Mouse (Mus musculus): ENCODE data around the gene Adgrg5. TPM values are rescaled to one million over a fixed set of nuclear protein-coding genes. Genes with fewer than 3 reads are reported as not detected.
A peak's percentile ranks its signal among the peaks of the same experiment; 100 is the strongest.

Gene Adgrg5
- total RNA-seq, 1 experiment from 2014 or later = not detected

- ATAC-seq (replicated peaks in 1 of 2; ENCODE audit: insufficient read depth in 1 of 2, low FRiP score in 2 of 2, low TSS enrichment in 1 of 2, low read depth in 1 of 2, poor library complexity in 2 of 2, severe bottlenecking in 2 of 2) = no peak
Measured at GRCm38 (mm10) chr8:94914256-94914655, 9.2 kb upstream of the Adgrg5 start.

GRCm38 (mm10) chr8:94914701-94915101, 8.8 kb upstream of the Adgrg5 start:
- ATAC-seq (replicated peaks in 1 of 2; ENCODE audit: insufficient read depth in 1 of 2, low FRiP score in 2 of 2, low TSS enrichment in 1 of 2, low read depth in 1 of 2, poor library complexity in 2 of 2, severe bottlenecking in 2 of 2) = no peak

- peak in 1 of 2 experiments; percentile 19; a peak in 2 of 4 replicates for ATAC-seq (replicated peaks in 1 of 2; ENCODE audit: insufficient read depth in 1 of 2, low FRiP score in 2 of 2, low TSS enrichment in 1 of 2, low read depth in 1 of 2, poor library complexity in 2 of 2, severe bottlenecking in 2 of 2)
Measured at GRCm38 (mm10) chr8:94916311-94916959, 7.1 kb upstream of the Adgrg5 start.

DNA sequence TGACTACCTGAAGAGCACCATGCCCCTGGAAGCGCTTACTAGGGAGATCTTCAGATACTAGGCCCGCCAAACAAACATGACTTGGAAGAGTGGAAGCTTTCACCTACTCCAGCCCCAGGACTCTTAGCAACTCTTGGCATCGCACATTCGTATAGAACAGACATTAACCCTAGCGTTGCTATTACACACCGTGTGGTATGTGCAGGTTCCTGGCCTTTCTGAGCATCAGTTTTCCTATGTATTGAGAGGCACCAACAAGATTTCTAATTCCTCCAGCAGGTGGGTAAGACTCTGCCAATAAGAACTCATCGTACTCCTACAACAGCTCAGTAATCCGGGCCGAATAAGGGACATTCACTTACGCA, 6.6 kb upstream of the Adgrg5 start:
- no peak for ATAC-seq (replicated peaks in 1 of 2; ENCODE audit: insufficient read depth in 1 of 2, low FRiP score in 2 of 2, low TSS enrichment in 1 of 2, low read depth in 1 of 2, poor library complexity in 2 of 2, severe bottlenecking in 2 of 2)

- peak; percentile 89 to 92 for ATAC-seq (replicated peaks in 1 of 2; ENCODE audit: insufficient read depth in 1 of 2, low FRiP score in 2 of 2, low TSS enrichment in 1 of 2, low read depth in 1 of 2, poor library complexity in 2 of 2, severe bottlenecking in 2 of 2)
Measured at GRCm38 (mm10) chr8:94917352-94917751, 6.1 kb upstream of the Adgrg5 start.

DNA sequence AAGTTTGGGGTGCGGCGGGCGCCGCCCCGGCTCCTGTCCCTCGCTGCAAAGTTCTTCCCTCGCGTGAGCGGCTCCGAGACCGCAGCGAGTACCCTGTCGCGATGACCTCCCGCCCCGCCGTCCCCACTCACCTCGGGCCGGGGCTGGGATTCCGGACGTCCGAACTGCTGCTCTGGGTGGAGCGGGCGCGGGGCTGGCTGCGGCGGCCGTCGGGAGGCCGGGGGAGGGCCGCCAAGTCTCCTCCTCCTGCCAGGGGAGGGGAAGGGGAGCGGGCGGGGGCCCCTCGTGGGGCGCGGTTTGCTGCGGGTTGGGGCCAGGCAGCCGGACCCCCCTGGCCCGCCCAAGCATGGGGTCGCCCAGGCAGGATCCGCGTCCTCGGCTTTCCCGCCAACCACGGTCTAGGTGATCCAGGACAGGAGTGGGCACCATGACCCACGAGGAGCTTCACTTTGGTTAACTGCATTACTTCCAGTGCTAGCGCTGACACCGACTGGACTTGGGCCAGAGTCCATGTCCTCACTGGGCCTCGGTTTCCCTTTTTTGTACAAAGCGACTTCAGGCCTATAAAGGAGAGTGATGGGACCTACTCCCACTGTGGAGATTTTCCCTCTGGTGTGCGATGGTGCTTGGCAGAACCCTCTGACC, 5.5 kb upstream of the Adgrg5 start, which contains the start of gene Ccdc102a:
Gene Ccdc102a, minus strand, starts transcription at position 248 of the 645 bp plus-strand sequence.
- no peak for ATAC-seq (replicated peaks in 1 of 2; ENCODE audit: insufficient read depth in 1 of 2, low FRiP score in 2 of 2, low TSS enrichment in 1 of 2, low read depth in 1 of 2, poor library complexity in 2 of 2, severe bottlenecking in 2 of 2)

GRCm38 (mm10) chr8:94919256-94919655, 4.2 kb upstream of the Adgrg5 start:
- ATAC-seq (replicated peaks in 1 of 2; ENCODE audit: insufficient read depth in 1 of 2, low FRiP score in 2 of 2, low TSS enrichment in 1 of 2, low read depth in 1 of 2, poor library complexity in 2 of 2, severe bottlenecking in 2 of 2) = no peak

GRCm38 (mm10) chr8:94922176-94922575, 1.3 kb upstream of the Adgrg5 start:
- no peak for ATAC-seq (replicated peaks in 1 of 2; ENCODE audit: insufficient read depth in 1 of 2, low FRiP score in 2 of 2, low TSS enrichment in 1 of 2, low read depth in 1 of 2, poor library complexity in 2 of 2, severe bottlenecking in 2 of 2)

DNA sequence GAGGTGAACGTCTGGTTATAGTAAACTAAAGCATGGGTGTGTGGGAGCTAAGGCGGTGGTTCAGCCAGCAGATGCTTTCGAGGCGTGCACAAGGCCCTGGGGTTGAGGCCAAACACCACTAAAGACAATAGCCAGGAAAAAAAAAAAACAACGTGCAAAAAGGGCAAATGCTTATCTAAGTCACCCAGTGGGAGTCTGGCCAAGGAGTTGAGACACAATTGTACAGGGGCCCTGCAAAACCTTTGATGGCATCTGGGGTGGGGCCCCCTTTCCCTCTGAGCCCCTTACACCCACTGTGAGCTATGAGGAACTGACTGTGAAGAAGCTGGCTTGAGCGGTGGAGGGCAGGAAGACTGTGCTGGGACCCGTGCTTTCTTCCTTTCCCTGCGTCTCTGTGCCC, 892 bp upstream of the Adgrg5 start:
- ATAC-seq (replicated peaks in 1 of 2; ENCODE audit: insufficient read depth in 1 of 2, low FRiP score in 2 of 2, low TSS enrichment in 1 of 2, low read depth in 1 of 2, poor library complexity in 2 of 2, severe bottlenecking in 2 of 2) = peak; percentile 13 to 50; a peak in 3 of 4 replicates

GRCm38 (mm10) chr8:94928227-94928626, 4.7 kb downstream of the Adgrg5 start:
- no peak for ATAC-seq (replicated peaks in 1 of 2; ENCODE audit: insufficient read depth in 1 of 2, low FRiP score in 2 of 2, low TSS enrichment in 1 of 2, low read depth in 1 of 2, poor library complexity in 2 of 2, severe bottlenecking in 2 of 2)

GRCm38 (mm10) chr8:94933918-94934317, 10.4 kb downstream of the Adgrg5 start:
- peak; percentile 22 to 32; a peak in 1 of 4 replicates for ATAC-seq (replicated peaks in 1 of 2; ENCODE audit: insufficient read depth in 1 of 2, low FRiP score in 2 of 2, low TSS enrichment in 1 of 2, low read depth in 1 of 2, poor library complexity in 2 of 2, severe bottlenecking in 2 of 2)

DNA sequence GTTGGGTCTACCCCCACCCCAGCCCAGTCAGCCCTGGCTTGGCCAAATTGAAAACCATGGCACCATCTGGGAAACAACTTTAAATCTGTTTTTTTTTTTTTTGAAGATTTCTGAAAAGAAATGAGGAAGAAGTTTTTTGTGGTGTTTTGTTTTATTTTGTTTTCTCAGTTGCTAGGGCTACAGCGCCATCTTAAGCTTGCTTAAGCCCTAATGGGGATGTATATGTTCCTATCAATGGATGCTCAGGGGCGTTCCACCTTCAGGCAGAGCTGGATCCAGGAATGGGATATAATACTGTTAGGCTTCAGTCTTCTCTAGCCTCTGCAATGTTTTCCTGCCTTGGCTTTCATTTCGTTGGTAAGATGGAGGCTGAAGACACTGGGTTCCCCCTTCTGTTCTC, 11.7 kb downstream of the Adgrg5 start:
- ATAC-seq (replicated peaks in 1 of 2; ENCODE audit: insufficient read depth in 1 of 2, low FRiP score in 2 of 2, low TSS enrichment in 1 of 2, low read depth in 1 of 2, poor library complexity in 2 of 2, severe bottlenecking in 2 of 2) = peak; percentile 20 to 38; a peak in 1 of 4 replicates

GRCm38 (mm10) chr8:94942566-94942965, 19.1 kb downstream of the Adgrg5 start:
- ATAC-seq (replicated peaks in 1 of 2; ENCODE audit: insufficient read depth in 1 of 2, low FRiP score in 2 of 2, low TSS enrichment in 1 of 2, low read depth in 1 of 2, poor library complexity in 2 of 2, severe bottlenecking in 2 of 2) = peak; percentile 65 to 71; a peak in 3 of 4 replicates

DNA sequence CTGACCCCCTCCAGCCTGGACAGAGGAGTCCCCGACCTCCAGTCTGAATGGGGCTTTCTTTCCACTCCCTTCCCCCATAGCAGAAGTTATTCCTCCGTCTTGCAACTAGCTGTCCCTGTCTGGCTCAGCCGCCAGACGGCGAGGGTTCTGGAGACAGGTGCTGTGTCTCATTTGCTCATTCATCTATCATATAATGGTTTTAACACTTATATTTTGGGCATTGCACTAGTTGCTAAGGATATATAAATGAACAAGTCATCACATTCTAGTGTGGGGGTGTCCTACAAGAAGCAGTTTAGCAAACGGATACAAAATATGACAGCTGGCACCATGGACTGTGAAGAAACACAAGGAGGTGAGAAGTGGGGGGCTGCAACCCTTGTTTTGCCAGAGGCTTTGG, 21.7 kb downstream of the Adgrg5 start:
- no peak for ATAC-seq (replicated peaks in 1 of 2; ENCODE audit: insufficient read depth in 1 of 2, low FRiP score in 2 of 2, low TSS enrichment in 1 of 2, low read depth in 1 of 2, poor library complexity in 2 of 2, severe bottlenecking in 2 of 2)

DNA sequence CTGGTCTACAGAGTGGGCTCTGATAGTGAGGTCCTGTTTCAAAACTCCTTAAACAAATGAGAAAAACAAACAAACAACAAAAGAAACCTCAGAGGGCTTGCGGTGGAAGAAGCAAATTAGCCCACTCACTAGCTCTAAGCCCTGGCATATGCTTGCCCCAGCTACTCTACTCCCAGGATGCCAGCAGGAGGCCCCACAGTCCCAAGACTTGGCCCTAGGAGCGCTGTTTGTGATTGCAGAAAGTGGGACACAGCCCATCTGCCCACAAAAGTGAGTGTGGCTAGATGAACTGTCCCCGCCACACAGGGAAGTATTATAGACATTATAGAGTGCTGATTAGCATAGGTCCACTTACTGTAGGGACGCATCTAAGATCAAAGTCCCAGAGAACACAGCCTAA, 24.9 kb downstream of the Adgrg5 start:
- no peak for ATAC-seq (replicated peaks in 1 of 2; ENCODE audit: insufficient read depth in 1 of 2, low FRiP score in 2 of 2, low TSS enrichment in 1 of 2, low read depth in 1 of 2, poor library complexity in 2 of 2, severe bottlenecking in 2 of 2)

DNA sequence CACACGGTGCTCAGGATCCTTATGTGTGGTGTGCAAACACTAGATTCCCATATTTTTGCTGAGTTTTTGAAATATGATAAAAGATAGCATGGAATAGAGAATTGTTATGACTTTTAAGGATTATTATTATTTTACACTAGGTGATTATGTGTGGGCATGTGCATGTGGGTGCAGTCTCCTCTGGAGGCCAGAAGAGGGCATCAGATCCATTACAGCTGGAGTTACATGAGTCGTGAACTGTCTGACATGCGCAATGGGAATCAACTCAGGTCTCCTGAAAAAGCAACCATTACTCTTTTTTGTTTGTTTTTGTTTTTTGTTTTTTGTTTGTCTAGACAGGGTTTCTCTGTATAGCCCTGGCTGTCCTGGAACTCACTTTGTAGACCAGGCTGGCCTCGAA, 25.5 kb downstream of the Adgrg5 start:
- no peak for ATAC-seq (replicated peaks in 1 of 2; ENCODE audit: insufficient read depth in 1 of 2, low FRiP score in 2 of 2, low TSS enrichment in 1 of 2, low read depth in 1 of 2, poor library complexity in 2 of 2, severe bottlenecking in 2 of 2)

- ATAC-seq (replicated peaks in 1 of 2; ENCODE audit: insufficient read depth in 1 of 2, low FRiP score in 2 of 2, low TSS enrichment in 1 of 2, low read depth in 1 of 2, poor library complexity in 2 of 2, severe bottlenecking in 2 of 2) = peak; percentile 57 to 71
Measured at GRCm38 (mm10) chr8:94950046-94950445, 26.6 kb downstream of the Adgrg5 start.

GRCm38 (mm10) chr8:94950458-94950857, 27.0 kb downstream of the Adgrg5 start:
- no peak for ATAC-seq (replicated peaks in 1 of 2; ENCODE audit: insufficient read depth in 1 of 2, low FRiP score in 2 of 2, low TSS enrichment in 1 of 2, low read depth in 1 of 2, poor library complexity in 2 of 2, severe bottlenecking in 2 of 2)

DNA sequence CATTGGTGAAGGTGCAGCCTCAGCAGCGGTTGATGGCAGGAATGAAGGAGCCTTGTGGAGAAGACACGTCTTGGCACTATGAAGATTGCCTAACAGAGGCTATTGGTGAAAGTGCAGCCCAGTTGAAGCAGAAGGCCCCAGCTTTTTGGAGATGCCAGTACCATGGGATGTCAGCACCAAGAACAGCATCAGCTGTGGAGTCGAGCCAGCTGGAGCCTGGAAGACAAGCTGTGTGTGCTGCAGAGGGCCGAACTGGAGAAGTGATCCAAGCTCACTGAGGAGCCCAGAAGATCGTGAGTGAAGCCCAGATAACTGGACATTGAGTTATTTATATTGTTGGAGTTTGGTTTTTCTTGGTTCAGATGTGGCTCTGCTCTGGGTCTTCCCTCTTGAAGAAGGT, 28.6 kb downstream of the Adgrg5 start:
- ATAC-seq (replicated peaks in 1 of 2; ENCODE audit: insufficient read depth in 1 of 2, low FRiP score in 2 of 2, low TSS enrichment in 1 of 2, low read depth in 1 of 2, poor library complexity in 2 of 2, severe bottlenecking in 2 of 2) = no peak

Data from hematopoietic stem cell, adult 5-6 weeks (primary cell).